Mouse (Mus musculus): ENCODE data around the gene Armh3. TPM values are rescaled to one million over a fixed set of nuclear protein-coding genes. Genes with fewer than 3 reads are reported as not detected.
A peak's percentile ranks its signal among the peaks of the same experiment; 100 is the strongest.

Armh3 gene
- total and polyA plus RNA-seq, 3 experiments, result 4.1 to 10.8 TPM; not detected in 1

DNA sequence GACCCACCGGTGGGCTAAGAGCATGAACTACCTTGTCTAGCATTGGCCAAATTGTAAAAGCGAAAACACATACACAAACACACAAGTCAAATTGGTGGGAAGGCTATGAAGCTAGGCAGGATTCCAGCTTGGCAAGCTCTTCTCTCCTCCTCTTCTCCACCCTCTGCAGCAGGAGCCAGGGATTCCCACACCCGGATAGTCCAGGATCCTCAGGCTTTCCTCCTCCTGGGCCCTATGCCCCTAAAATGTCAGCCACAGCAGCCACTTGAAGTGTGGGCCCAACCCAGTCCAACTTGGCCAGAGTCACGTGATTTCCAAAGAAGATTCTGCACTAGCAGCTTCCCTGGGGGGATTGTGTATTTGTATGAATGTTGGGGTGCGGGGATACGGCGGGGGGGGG lies 45.1 kb upstream of the Armh3 start:
- peak overlapping the region; percentile 15 to 18; a peak in 3 of 4 replicates for H3K4me3 ChIP-seq (ENCODE audit: control insufficient read depth in 1 of 2, insufficient read depth in 1 of 2, low read depth in 2 of 2, low read length in 2 of 2)
- H3K9ac ChIP-seq (ENCODE audit: control insufficient read depth, low read depth, low read length, poor library complexity, severe bottlenecking), result peak overlapping the region; percentile 62
- 0 out of 4 replicates have a peak, but pooled peaks of 1 of the 2 experiments have one; percentile 25 for TF ChIP-seq POLR2A (IDR thresholded peaks at IDR 0.05; ENCODE audit: control insufficient read depth in 1 of 2, insufficient read depth in 1 of 2, low read depth in 1 of 2, low read length in 2 of 2, poor library complexity in 1 of 2)
- TF ChIP-seq TAL1 (IDR thresholded peaks at IDR 0.05; ENCODE audit: low read length), result no peak
- TF ChIP-seq BHLHE40 (IDR thresholded peaks at IDR 0.05; ENCODE audit: borderline replicate concordance, low read depth, low read length), result peak; percentile 78; the same call in 1 of the 2 replicates
- 0 out of 2 replicates have a peak, but pooled peaks have one; percentile 18 for TF ChIP-seq MAX (IDR thresholded peaks at IDR 0.05; ENCODE audit: low read length)
- TF ChIP-seq MXI1 (IDR thresholded peaks at IDR 0.05; ENCODE audit: low read depth, low read length), result no peak
- TF ChIP-seq ETS1 (IDR thresholded peaks at IDR 0.05; ENCODE audit: low read depth, low read length), result no peak
- TF ChIP-seq SMC3 (IDR thresholded peaks at IDR 0.05; ENCODE audit: low read depth, low read length), result no peak
- TF ChIP-seq USF1 (IDR thresholded peaks at IDR 0.05; ENCODE audit: low read depth, low read length), result peak; percentile 88
- TF ChIP-seq USF2 (IDR thresholded peaks at IDR 0.05; ENCODE audit: borderline replicate concordance in 1 of 2, insufficient read depth in 1 of 2, low read depth in 1 of 2, low read length in 2 of 2), result peak in 1 of 2 experiments; percentile 51; a peak in 2 of 4 replicates
- DNase-seq (ENCODE audit: low read depth, low spot score), result no peak
- H3K27ac ChIP-seq (ENCODE audit: control insufficient read depth, low read depth, low read length), result peak overlapping the region; percentile 81
- H3K27me3 ChIP-seq (ENCODE audit: control insufficient read depth in 1 of 2, insufficient read depth in 2 of 2, low read length in 2 of 2), result no peaks in the 10 kb centered on the region
- peaks cover 25 to 43% of the 10 kb centered on the region in 2 experiments for H3K4me1 ChIP-seq (ENCODE audit: control insufficient read depth in 1 of 2, insufficient read depth in 2 of 2, low read length in 2 of 2)
- no peaks in the 10 kb centered on the region for H3K9me3 ChIP-seq (replicated peaks; ENCODE audit: insufficient read depth, low read length)
- H3K36me3 ChIP-seq (ENCODE audit: control insufficient read depth in 1 of 2, insufficient read depth in 2 of 2, low read length in 2 of 2), result peaks cover 0 to 34% of the 10 kb centered on the region in 2 experiments; a peak in 2 of 4 replicates
- peaks cover 64% of the 10 kb centered on the region for H3K79me2 ChIP-seq (ENCODE audit: control insufficient read depth, insufficient read depth, low read length, poor library complexity)

- Histone ChIP-seq H3K27ac (ENCODE audit: control insufficient read depth, low read depth, low read length) (peak overlapping the region; percentile 81), H3K9me3 (replicated peaks; ENCODE audit: insufficient read depth, low read length) (no peaks in the 10 kb centered on the region), H3K79me2 (ENCODE audit: control insufficient read depth, insufficient read depth, low read length, poor library complexity) (peaks cover 73% of the 10 kb centered on the region), H3K27me3 (ENCODE audit: control insufficient read depth in 1 of 2, insufficient read depth in 2 of 2, low read length in 2 of 2) (no peaks in the 10 kb centered on the region), H3K4me3 (ENCODE audit: control insufficient read depth in 1 of 2, insufficient read depth in 1 of 2, low read depth in 2 of 2, low read length in 2 of 2) (peak overlapping the region; percentile 15 to 24), H3K36me3 (ENCODE audit: control insufficient read depth in 1 of 2, insufficient read depth in 2 of 2, low read length in 2 of 2) (peaks cover 0 to 34% of the 10 kb centered on the region in 2 experiments; a peak in 2 of 4 replicates), H3K4me1 (ENCODE audit: control insufficient read depth in 1 of 2, insufficient read depth in 2 of 2, low read length in 2 of 2) (peaks cover 25 to 43% of the 10 kb centered on the region in 2 experiments), H3K9ac (ENCODE audit: control insufficient read depth, low read depth, low read length, poor library complexity, severe bottlenecking) (peak overlapping the region; percentile 62)
- DNase-seq (ENCODE audit: low read depth, low spot score), result peak; percentile 84
- no peak for TF ChIP-seq ELF1 (IDR thresholded peaks at IDR 0.05; ENCODE audit: low read depth, low read length)
- peak; percentile 10; the same call in 1 of the 2 replicates for TF ChIP-seq RCOR1 (IDR thresholded peaks at IDR 0.05; ENCODE audit: low read depth, low read length)
- peak; percentile 55; the same call in 1 of the 2 replicates for TF ChIP-seq MAZ (IDR thresholded peaks at IDR 0.05; ENCODE audit: low read depth, low read length)
- TF ChIP-seq NELFE (IDR thresholded peaks at IDR 0.05; ENCODE audit: low read depth, low read length), result peak; percentile 46; the same call in 1 of the 2 replicates
- TF ChIP-seq MXI1 (IDR thresholded peaks at IDR 0.05; ENCODE audit: low read depth, low read length), result peak; percentile 16
- TF ChIP-seq EP300 (IDR thresholded peaks at IDR 0.05; ENCODE audit: low read depth in 1 of 2, low read length in 2 of 2), result peak in 1 of 2 experiments; percentile 48; a peak in 2 of 4 replicates
- no peak for TF ChIP-seq NRF1 (IDR thresholded peaks at IDR 0.05; ENCODE audit: insufficient read depth, low read depth, low read length, poor library complexity, severe bottlenecking)
- peak; percentile 32; the same call in 1 of the 2 replicates for TF ChIP-seq ETS1 (IDR thresholded peaks at IDR 0.05; ENCODE audit: low read depth, low read length)
- no peak for TF ChIP-seq CHD1 (IDR thresholded peaks at IDR 0.05; ENCODE audit: low read depth, low read length)
- peak; percentile 14; the same call in 1 of the 2 replicates for TF ChIP-seq USF1 (IDR thresholded peaks at IDR 0.05; ENCODE audit: low read depth, low read length)
- peak; percentile 79 for TF ChIP-seq MAX (IDR thresholded peaks at IDR 0.05; ENCODE audit: low read length)
- TF ChIP-seq SMC3 (IDR thresholded peaks at IDR 0.05; ENCODE audit: low read depth, low read length), result no peak
- TF ChIP-seq TBP (IDR thresholded peaks at IDR 0.05; ENCODE audit: low read depth, low read length), result peak; percentile 66; the same call in 1 of the 2 replicates
- TF ChIP-seq MYC (IDR thresholded peaks at IDR 0.05; ENCODE audit: low read depth, low read length), result peak; percentile 96
- peak; percentile 30 to 66; a peak in 2 of 4 replicates for TF ChIP-seq POLR2A (IDR thresholded peaks at IDR 0.05; ENCODE audit: control insufficient read depth in 1 of 2, insufficient read depth in 1 of 2, low read depth in 1 of 2, low read length in 2 of 2, poor library complexity in 1 of 2)
Measured at GRCm38 (mm10) chr19:46042476-46043011, 44.3 kb upstream of the Armh3 start.

Measured in MEL (cell line).